Mouse (Mus musculus) liver, embryonic 14.5 days (tissue): ENCODE results near the gene Mrpl34. TPM values are rescaled to one million over a fixed set of nuclear protein-coding genes. Genes with fewer than 3 reads are reported as not detected.

Experiments used
- ATAC-seq: fragments of 200-750 bp; cut with Nextera tagmentation; 2 replicates; pipeline ENCODE4 v1.8.0; 2017; ENCODE audit warnings: moderate number of reproducible peaks, mild to moderate bottlenecking, moderate library complexity; ENCODE audit not compliant: insufficient read depth
- DNase-seq, 3 experiments: peaks; one replicate each; pipeline ENCODE4 v3.0.0-alpha.2; 2012 to 2013; ENCODE audit warnings: low read depth in 3 of 3, low spot score in 3 of 3
- H3K27ac ChIP-seq: fragments of 300-500 bp; sonication (generic); 2 replicates; pipeline ENCODE4 v1.5.1; 2014; ENCODE audit warnings: moderate library complexity, mild to moderate bottlenecking, control low read depth, inconsistent platforms
- H3K27me3 ChIP-seq: fragments of 300-500 bp; sonication (generic); 2 replicates; pipeline ENCODE4 v1.6.1; 2014; ENCODE audit warnings: mild to moderate bottlenecking, low read length, moderate library complexity; ENCODE audit not compliant: control insufficient read depth, insufficient read depth
- H3K36me3 ChIP-seq: fragments of 300-500 bp; sonication (generic); replicated peaks from 2 replicates; pipeline ENCODE4 v1.6.1; 2014; ENCODE audit warnings: low read depth; ENCODE audit not compliant: control insufficient read depth, insufficient read depth
- H3K4me1 ChIP-seq, 2 experiments: fragments of 200-500 bp in 1 of 2; fragments of 300-500 bp in 1 of 2; sonication (generic) in 1 of 2; replicated peaks; 2 replicates each; pipeline ENCODE4 v1.6.1; 2012 to 2014; ENCODE audit warnings: antibody characterized with exemption in 1 of 2, inconsistent platforms in 1 of 2, low read length in 1 of 2; ENCODE audit not compliant: control insufficient read depth in 2 of 2, insufficient read depth in 2 of 2
- H3K4me2 ChIP-seq: fragments of 300-500 bp; sonication (generic); 2 replicates; pipeline ENCODE4 v1.6.1; 2014; ENCODE audit warnings: low read depth, mild to moderate bottlenecking, control low read depth, moderate library complexity
- H3K4me3 ChIP-seq, 2 experiments: fragments of 200-500 bp in 1 of 2; fragments of 300-500 bp in 1 of 2; sonication (generic) in 1 of 2; 2 replicates each; pipeline ENCODE4 v1.5.1; 2012 to 2014; ENCODE audit warnings: low read depth in 2 of 2, low read length in 2 of 2, mild to moderate bottlenecking in 2 of 2, control low read depth in 1 of 2, inconsistent platforms in 1 of 2, moderate library complexity in 1 of 2; ENCODE audit not compliant: insufficient read depth in 1 of 2
- H3K9ac ChIP-seq: fragments of 300-500 bp; sonication (generic); replicated peaks from 2 replicates; pipeline ENCODE4 v1.6.1; 2014; ENCODE audit warnings: mild to moderate bottlenecking, control low read depth, moderate library complexity
- H3K9me3 ChIP-seq: fragments of 300-500 bp; sonication (generic); 2 replicates; pipeline ENCODE4 v1.6.1; 2016; ENCODE audit warnings: low read length, mixed read lengths; ENCODE audit not compliant: control insufficient read depth
- CTCF ChIP-seq: IDR thresholded peaks from 2 replicates; pipeline ENCODE4 v1.5.1; 2016; ENCODE audit warnings: antibody characterized with exemption, low read depth, control low read depth
- EP300 ChIP-seq: IDR thresholded peaks from 2 replicates; pipeline ENCODE4 v1.6.1; 2016; ENCODE audit warnings: antibody characterized with exemption, low read depth
- WGBS: fragments of 180-500 bp; shearing (Covaris S2); extraction: QIAGEN DNeasy Blood & Tissue Kit; methylation state at CpG from one replicate; pipeline ENCODE4 v1.1.7; 2014; ENCODE audit not compliant: insufficient replicate concordance; 5-methylcytosine and 5-hydroxymethylcytosine counted together
- polyA plus RNA-seq, 2 experiments: library from polyadenylated mRNA; depleted of rRNA in 1 of 2; stranded (reverse) in 1 of 2; unstranded in 1 of 2; fragments of >200 nt; fragmentation: Nextera tagmentation in 1 of 2; extraction: Ambion mirVana in 1 of 2; gene quantifications; 2 replicates each; pipeline versions ENCODE4 v1.2.1 to v1.2.3; 2012 to 2014

The Mrpl34 gene
- polyA plus RNA-seq, 2 experiments: 45.8 to 109 TPM

DNA sequence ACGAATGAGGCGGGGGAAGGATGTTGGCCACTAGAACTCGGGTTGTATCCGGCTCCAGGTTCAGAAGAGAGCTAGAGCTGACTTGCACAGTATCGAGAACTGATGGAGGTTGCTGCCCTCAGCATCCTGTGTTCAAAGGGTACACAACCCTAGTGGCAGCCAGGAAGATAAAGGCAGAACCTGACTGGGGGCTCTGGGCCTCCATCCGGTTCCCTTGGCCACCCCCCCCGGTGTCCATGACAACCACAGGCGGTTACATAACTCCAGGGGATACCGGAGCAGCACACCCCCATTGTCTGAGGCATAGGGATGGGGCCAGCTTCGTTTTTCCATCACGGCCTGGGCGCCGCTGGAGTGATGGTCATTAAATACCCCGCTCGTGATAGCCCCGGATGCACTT lies 2.0 kb upstream of the Mrpl34 start:
- peaks cover 2% of the 10 kb centered on the region; the same call in 1 of the 2 replicates for H3K36me3 ChIP-seq
- peak overlapping the region; percentile 80 for H3K9ac ChIP-seq
- WGBS: 7% methylated on average over 16 of the region's 16 CpGs
- no peaks in the 10 kb centered on the region for H3K27me3 ChIP-seq
- peaks cover 11 to 17% of the 10 kb centered on the region in 2 experiments for H3K4me1 ChIP-seq
- DNase-seq (peak in 1 of 3 experiments; percentile 29), ATAC-seq (no peak)
- no peak overlapping the region for H3K27ac ChIP-seq
- peak overlapping the region; percentile 82 for H3K4me2 ChIP-seq
- TF ChIP-seq EP300 (no peak), CTCF (no peak)
- H3K9me3 ChIP-seq: no peaks in the 10 kb centered on the region
- H3K4me3 ChIP-seq: peak overlapping the region; percentile 68 to 71

DNA sequence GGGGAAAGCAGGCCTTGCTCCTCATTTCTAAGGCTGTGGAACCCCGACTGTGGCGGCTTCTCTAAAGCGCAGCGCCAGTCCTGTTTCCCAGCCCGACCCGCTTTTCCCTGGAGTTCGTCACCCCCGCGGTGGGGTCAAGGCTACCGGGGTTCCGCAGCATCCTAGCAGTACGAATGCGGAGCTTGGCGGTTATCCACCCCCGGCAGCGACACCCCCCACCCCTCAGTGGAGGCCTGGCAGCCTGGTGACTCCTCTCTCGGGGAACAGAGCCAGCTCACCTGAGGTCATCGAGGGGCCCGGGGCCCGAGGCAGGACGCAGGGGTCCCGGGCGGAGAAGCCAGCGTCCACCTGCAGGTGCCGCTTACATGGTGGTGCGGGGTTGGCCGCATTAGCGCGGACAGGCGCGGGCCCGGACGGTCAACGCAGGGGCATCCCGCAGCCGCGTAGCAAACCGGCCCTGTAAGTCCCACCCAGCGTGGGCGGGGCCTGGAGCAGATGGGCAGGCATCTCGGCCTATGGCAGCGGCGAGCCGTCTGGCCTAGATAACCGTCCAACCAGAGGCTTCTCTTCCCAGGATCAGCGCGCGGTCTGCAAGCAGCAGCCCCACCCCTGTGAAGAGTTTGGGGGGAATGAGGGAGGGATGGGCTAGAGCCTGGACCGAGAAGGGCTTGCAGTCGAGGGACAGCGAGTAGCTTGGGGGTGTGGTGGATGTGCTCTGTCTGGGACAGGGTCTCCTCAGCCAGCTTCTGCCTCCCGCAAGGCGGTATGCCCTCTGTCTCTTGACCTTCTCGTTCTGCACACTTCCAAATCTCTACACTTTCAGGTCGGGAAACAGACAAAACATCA lies 1.3 kb upstream of the Mrpl34 start, which contains the start of gene Abhd8:
Gene Abhd8 (minus strand): TSS at position 468 of the 846 bp plus-strand sequence.
- Histone ChIP-seq H3K36me3 (peaks cover 2% of the 10 kb centered on the region; the same call in 1 of the 2 replicates), H3K4me1 (peaks cover 11 to 17% of the 10 kb centered on the region in 2 experiments), H3K9ac (peak within 1 kb of the TSS; percentile 80), H3K27me3 (no peaks in the 10 kb centered on the region), H3K4me3 (peak within 1 kb of the TSS; percentile 71 to 94), H3K27ac (peak within 1 kb of the TSS; percentile 77), H3K9me3 (no peaks in the 10 kb centered on the region), H3K4me2 (peak within 1 kb of the TSS; percentile 82)
- 1% methylated on average over 55 of the region's 55 CpGs for WGBS
- DNase-seq (peak; percentile 90 to 95 (median 91)), ATAC-seq (peak; percentile 73)
- 0 out of 2 replicates have a peak, but pooled peaks have one; percentile 6 for TF ChIP-seq CTCF
- no peak for TF ChIP-seq EP300

DNA sequence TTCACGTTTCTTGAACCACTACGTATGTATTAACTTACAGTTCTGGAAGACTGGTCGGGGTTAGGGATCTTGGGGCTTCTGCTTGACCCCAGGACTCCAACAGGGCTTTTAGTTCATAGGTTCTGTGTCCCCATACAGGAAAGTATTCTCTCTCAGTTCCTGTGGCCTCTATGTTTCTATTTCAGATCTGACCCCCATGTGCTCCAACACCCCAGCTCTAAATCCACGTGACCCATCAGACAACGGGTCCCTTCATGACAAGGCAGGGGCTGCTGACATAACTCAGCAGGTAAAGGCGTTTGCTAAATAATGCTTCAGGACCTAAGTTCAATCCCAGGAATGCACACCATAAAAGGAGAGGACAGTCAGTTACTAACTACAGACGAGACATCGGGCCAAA lies 974 bp downstream of the Mrpl34 start:
- Histone ChIP-seq H3K4me3 (peak overlapping the region; percentile 71 to 94; a peak in 3 of 4 replicates), H3K4me1 (peaks cover 19 to 25% of the 10 kb centered on the region in 2 experiments), H3K4me2 (peak overlapping the region; percentile 82), H3K27me3 (no peaks in the 10 kb centered on the region), H3K9me3 (no peaks in the 10 kb centered on the region), H3K27ac (no peak overlapping the region), H3K36me3 (peaks cover 2% of the 10 kb centered on the region; the same call in 1 of the 2 replicates), H3K9ac (peak overlapping the region; percentile 70)
- TF ChIP-seq EP300: no peak
- TF ChIP-seq CTCF: no peak
- DNase-seq: no peak
- no peak for ATAC-seq
- 69% methylated on average over 8 of the region's 8 CpGs for WGBS

DNA sequence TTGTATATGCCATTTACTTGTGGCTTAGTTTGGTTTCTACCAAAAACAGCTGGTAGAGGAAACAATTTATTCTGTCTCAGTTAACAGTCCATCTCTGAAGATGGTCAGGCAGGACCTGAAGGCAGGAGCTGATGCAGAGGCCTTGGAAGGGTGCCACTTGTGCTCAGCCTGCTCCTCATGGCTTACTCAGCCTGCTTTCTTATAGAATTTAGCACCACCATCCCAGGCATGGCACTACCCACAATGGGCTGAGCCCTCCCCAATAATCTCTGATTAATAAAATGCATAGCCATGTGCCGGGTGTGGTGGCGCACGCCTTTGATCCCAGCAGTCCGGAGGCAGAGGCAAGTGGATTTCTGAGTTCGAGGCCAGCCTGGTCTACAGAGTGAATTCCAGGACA lies 1.4 kb downstream of the Mrpl34 start:
- 83% methylated on average over 5 of the region's 5 CpGs for WGBS
- H3K4me3 ChIP-seq: no peak overlapping the region; a peak in 1 of 4 replicates

DNA sequence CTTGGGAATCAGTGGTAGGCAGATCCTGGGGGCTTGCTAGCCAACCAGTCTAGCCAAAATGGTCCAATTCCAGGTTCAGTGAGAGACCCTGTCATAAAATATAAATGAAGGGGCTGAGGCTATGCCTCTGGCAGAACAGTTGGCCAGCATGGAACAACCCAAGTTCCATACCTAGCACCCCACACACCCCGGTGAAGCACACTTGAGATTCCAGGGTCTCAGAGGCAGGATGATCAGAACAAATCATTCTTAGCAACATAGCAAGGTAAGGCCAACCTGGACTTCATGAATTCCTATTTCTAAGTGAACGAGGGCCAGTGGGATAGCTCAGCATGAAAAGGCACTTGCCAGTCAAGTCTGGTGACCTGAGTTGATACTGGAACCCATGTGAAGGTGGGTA lies 2.4 kb downstream of the Mrpl34 start:
- no peaks in the 10 kb centered on the region for H3K9me3 ChIP-seq
- peaks cover 6% of the 10 kb centered on the region for H3K36me3 ChIP-seq
- TF ChIP-seq CTCF: no peak
- TF ChIP-seq EP300: no peak
- H3K4me3 ChIP-seq: no peak overlapping the region
- H3K4me2 ChIP-seq: no peak overlapping the region
- WGBS: 81% methylated on average over 2 of the region's 2 CpGs
- H3K27ac ChIP-seq: no peak overlapping the region
- no peak for ATAC-seq
- no peak overlapping the region for H3K9ac ChIP-seq
- DNase-seq: no peak
- peaks cover 19 to 25% of the 10 kb centered on the region in 2 experiments for H3K4me1 ChIP-seq
- no peaks in the 10 kb centered on the region for H3K27me3 ChIP-seq

More for the DNA sequence above, 1.4 kb downstream of the Mrpl34 start:
- peaks cover 2% of the 10 kb centered on the region; the same call in 1 of the 2 replicates for H3K36me3 ChIP-seq
- H3K9ac ChIP-seq: no peak overlapping the region
- H3K4me1 ChIP-seq: peaks cover 19 to 25% of the 10 kb centered on the region in 2 experiments
- H3K27ac ChIP-seq: no peak overlapping the region
- no peaks in the 10 kb centered on the region for H3K9me3 ChIP-seq
- ATAC-seq (no peak), DNase-seq (no peak)
- H3K4me2 ChIP-seq: peak overlapping the region; percentile 82
- TF ChIP-seq CTCF (no peak), EP300 (no peak)
- no peaks in the 10 kb centered on the region for H3K27me3 ChIP-seq
